Mouse (Mus musculus) ES-Bruce4 (cell line): ENCODE measurements around the gene Sfrp2.

Experiments used
- CTCF ChIP-seq: IDR thresholded peaks from one replicate; pipeline ENCODE4 v1.8.1; 2011; ENCODE audit warnings: low read depth, low read length
- EP300 ChIP-seq: IDR thresholded peaks from 2 replicates; pipeline ENCODE4 v1.6.1; 2011; ENCODE audit warnings: low read depth, low read length; ENCODE audit not compliant: insufficient read depth
- POLR2A ChIP-seq: IDR thresholded peaks from one replicate; pipeline ENCODE4 v1.8.1; 2011; ENCODE audit warnings: low read length; ENCODE audit not compliant: insufficient read depth

DNA sequence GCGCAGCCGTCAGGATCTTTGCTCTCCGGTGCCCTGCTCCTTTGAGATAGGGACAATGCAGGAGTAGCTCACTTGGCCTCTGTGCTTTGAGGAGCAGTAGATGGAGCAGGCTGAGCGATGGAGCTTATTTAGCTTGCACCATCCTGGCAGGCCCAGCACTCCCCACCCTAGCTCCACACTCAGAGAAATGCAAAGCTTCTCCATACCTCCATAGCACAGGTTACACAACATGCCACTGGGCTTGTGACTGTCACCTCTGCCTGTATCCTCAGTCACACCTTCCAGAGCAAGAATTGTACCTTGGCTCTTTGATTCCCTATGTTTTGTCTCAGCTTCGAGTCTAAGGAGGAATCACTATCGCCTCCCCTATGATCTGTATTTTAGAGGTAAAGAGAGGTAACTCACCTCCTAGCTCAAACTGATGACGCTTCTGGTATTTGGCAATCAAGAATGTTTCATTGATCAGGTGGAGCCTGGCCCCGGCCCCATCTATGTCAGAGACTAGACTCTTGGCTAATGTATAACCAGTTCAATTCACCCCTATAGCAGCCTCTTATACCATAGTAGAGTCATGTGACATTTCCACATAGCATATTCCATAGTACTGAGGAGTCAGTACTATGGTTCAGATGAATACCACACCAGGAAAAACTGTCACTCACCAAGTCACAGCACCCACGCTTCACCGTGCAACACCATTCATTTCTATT, 5.2 kb downstream of the Sfrp2 start:
- TF ChIP-seq POLR2A, result no peak
- no peak for TF ChIP-seq CTCF
- no peak for TF ChIP-seq EP300
